8 mouse cellular contexts compared by ENCODE assay signal in genomic region chr6:113377496-113378385, GRCm38 (mm10). TPM values are rescaled to one million over a fixed set of nuclear protein-coding genes. Genes with fewer than 3 reads are reported as not detected.
DNase-seq lines count a peak whose midpoint lies in the region; ATAC-seq and TF ChIP-seq lines count a peak whose summit lies in the region.

TSS of gene Tada3 (minus strand) at chr6:113377883.
TSS of gene Arpc4 (plus strand) at chr6:113378115.

- H3K27me3 ChIP-seq in E14TG2a.4 (ENCODE audit: insufficient read depth, low read length): no peaks in the 10 kb centered on the region
- H3K27me3 ChIP-seq in forebrain, embryonic 12.5 days: no peaks in the 10 kb centered on the region
- no peaks in the 10 kb centered on the region for H3K27me3 ChIP-seq in heart, postnatal 0 days (ENCODE audit: control insufficient read depth, insufficient read depth, low read length)
- H3K27me3 ChIP-seq in liver, embryonic 16.5 days (ENCODE audit: control insufficient read depth, insufficient read depth, low read depth, low read length): no peaks in the 10 kb centered on the region
- H3K27me3 ChIP-seq in neural tube, embryonic 13.5 days: no peaks in the 10 kb centered on the region
- H3K27me3 ChIP-seq in testis, adult 2 months (ENCODE audit: control insufficient read depth, insufficient read depth, low read length): no peaks in the 10 kb centered on the region

- peak within 1 kb of the TSS; percentile 91 for H3K9ac ChIP-seq in forebrain, embryonic 12.5 days
- peak within 1 kb of the TSS; percentile 91 for H3K9ac ChIP-seq in heart, postnatal 0 days (replicated peaks; ENCODE audit: low read depth, low read length)
- peak within 1 kb of the TSS; percentile 81 for H3K9ac ChIP-seq in liver, embryonic 16.5 days (ENCODE audit: low read depth, low read length)
- peak within 1 kb of the TSS; percentile 92 for H3K9ac ChIP-seq in neural tube, embryonic 13.5 days

- peak; percentile 60 for TF ChIP-seq POLR2A in testis, adult 2 months (IDR thresholded peaks at IDR 0.05; ENCODE audit: control insufficient read depth, low read depth, low read length)

- TF ChIP-seq EP300 in heart, postnatal 0 days (IDR thresholded peaks at IDR 0.05; ENCODE audit: low read depth): no peak; the same call in 1 of the 2 replicates

- WGBS in forebrain, embryonic 12.5 days: under 1% methylated on average over 60 of the region's 61 CpGs
- under 1% methylated on average over 61 of the region's 61 CpGs for WGBS in heart, postnatal 0 days
- 1% methylated on average over 61 of the region's 61 CpGs for WGBS in liver, embryonic 16.5 days (ENCODE audit: insufficient replicate concordance)
- under 1% methylated on average over 61 of the region's 61 CpGs for WGBS in neural tube, embryonic 13.5 days

- DNase-seq in c-Kit-positive CD71-positive TER-119-positive erythroid progenitor cells, embryonic 14.5 days (ENCODE audit: low spot score): peak; percentile 93
- peak; percentile 98 for DNase-seq in heart, postnatal 0 days (ENCODE audit: low spot score)
- DNase-seq in kidney, postnatal 4 days: peak; percentile 93 to 96

- peaks cover 70% of the 10 kb centered on the region for H3K36me3 ChIP-seq in E14TG2a.4 (ENCODE audit: insufficient read depth, low read length)
- peaks cover 52% of the 10 kb centered on the region for H3K36me3 ChIP-seq in forebrain, embryonic 12.5 days (replicated peaks)
- H3K36me3 ChIP-seq in heart, postnatal 0 days (replicated peaks; ENCODE audit: control insufficient read depth, insufficient read depth, low read length): peaks cover 56% of the 10 kb centered on the region
- peaks cover 12% of the 10 kb centered on the region for H3K36me3 ChIP-seq in liver, embryonic 16.5 days (ENCODE audit: control insufficient read depth, insufficient read depth)
- peaks cover 60% of the 10 kb centered on the region for H3K36me3 ChIP-seq in neural tube, embryonic 13.5 days
- H3K36me3 ChIP-seq in testis, adult 2 months (ENCODE audit: control insufficient read depth, insufficient read depth, low read length): peaks cover 7% of the 10 kb centered on the region

- H3K4me1 ChIP-seq in E14TG2a.4 (replicated peaks; ENCODE audit: low read depth, low read length): peaks cover 63% of the 10 kb centered on the region
- peaks cover 19% of the 10 kb centered on the region for H3K4me1 ChIP-seq in forebrain, embryonic 12.5 days
- peaks cover 14% of the 10 kb centered on the region for H3K4me1 ChIP-seq in heart, postnatal 0 days (ENCODE audit: control insufficient read depth, insufficient read depth)
- peaks cover 35% of the 10 kb centered on the region for H3K4me1 ChIP-seq in liver, embryonic 16.5 days (ENCODE audit: control insufficient read depth, low read depth, low read length)
- H3K4me1 ChIP-seq in neural tube, embryonic 13.5 days (replicated peaks): peaks cover 27% of the 10 kb centered on the region
- H3K4me1 ChIP-seq in testis, adult 2 months (ENCODE audit: control insufficient read depth, insufficient read depth, low read length): peaks cover 7% of the 10 kb centered on the region

- H3K4me3 ChIP-seq in E14TG2a.4 (replicated peaks; ENCODE audit: low read length): peak within 1 kb of the TSS; percentile 100
- H3K4me3 ChIP-seq in forebrain, embryonic 12.5 days (replicated peaks): peak within 1 kb of the TSS; percentile 78
- H3K4me3 ChIP-seq in heart, postnatal 0 days (ENCODE audit: low read depth, low read length): peak within 1 kb of the TSS; percentile 94
- H3K4me3 ChIP-seq in liver, embryonic 16.5 days (ENCODE audit: low read depth, low read length): peak within 1 kb of the TSS; percentile 78
- H3K4me3 ChIP-seq in neural tube, embryonic 13.5 days: peak within 1 kb of the TSS; percentile 81
- peak within 1 kb of the TSS; percentile 89 for H3K4me3 ChIP-seq in testis, adult 2 months (ENCODE audit: control insufficient read depth, low read depth, low read length)

- TF ChIP-seq CTCF in E14TG2a.4 (conservative IDR thresholded peaks at IDR 0.05; ENCODE audit: low read length): no peak
- no peak for TF ChIP-seq CTCF in heart, postnatal 0 days (IDR thresholded peaks at IDR 0.05; ENCODE audit: low read depth)
- no peak for TF ChIP-seq CTCF in testis, adult 2 months (IDR thresholded peaks at IDR 0.05; ENCODE audit: control insufficient read depth, insufficient read depth, insufficient replicate concordance, low read depth, low read length)

- no peaks in the 10 kb centered on the region for H3K9me3 ChIP-seq in E14TG2a.4 (ENCODE audit: low read length)
- no peaks in the 10 kb centered on the region for H3K9me3 ChIP-seq in forebrain, embryonic 12.5 days
- no peaks in the 10 kb centered on the region for H3K9me3 ChIP-seq in heart, postnatal 0 days (replicated peaks; ENCODE audit: control insufficient read depth, low read length)
- no peaks in the 10 kb centered on the region for H3K9me3 ChIP-seq in liver, embryonic 16.5 days (replicated peaks; ENCODE audit: control insufficient read depth, low read length)
- H3K9me3 ChIP-seq in neural tube, embryonic 13.5 days: no peaks in the 10 kb centered on the region

- peak within 1 kb of the TSS; percentile 88 for H3K4me2 ChIP-seq in forebrain, embryonic 12.5 days
- H3K4me2 ChIP-seq in heart, postnatal 0 days (ENCODE audit: low read depth, low read length): peak within 1 kb of the TSS; percentile 94
- peak within 1 kb of the TSS; percentile 80 for H3K4me2 ChIP-seq in liver, embryonic 16.5 days (ENCODE audit: low read depth, low read length)
- peak within 1 kb of the TSS; percentile 89 for H3K4me2 ChIP-seq in neural tube, embryonic 13.5 days

- ATAC-seq in forebrain, embryonic 12.5 days (ENCODE audit: low FRiP score): peak; percentile 95
- ATAC-seq in heart, postnatal 0 days (ENCODE audit: insufficient read depth, low read depth): peak; percentile 95
- ATAC-seq in liver, embryonic 16.5 days (ENCODE audit: low read depth): peak; percentile 91
- ATAC-seq in neural tube, embryonic 13.5 days (ENCODE audit: low read depth): peak; percentile 95

- peak within 1 kb of the TSS; percentile 94 for H3K27ac ChIP-seq in forebrain, embryonic 12.5 days
- peak within 1 kb of the TSS; percentile 97 for H3K27ac ChIP-seq in heart, postnatal 0 days (ENCODE audit: low read depth)
- H3K27ac ChIP-seq in liver, embryonic 16.5 days (ENCODE audit: low read length): peak within 1 kb of the TSS; percentile 97
- H3K27ac ChIP-seq in neural tube, embryonic 13.5 days (replicated peaks): peak within 1 kb of the TSS; percentile 93
- H3K27ac ChIP-seq in testis, adult 2 months (ENCODE audit: control insufficient read depth, insufficient read depth, low read depth, low read length): peak within 1 kb of the TSS; percentile 99

RNA-seq across cellular contexts. Expression of gene Tada3, which starts in this region (rescaled TPM):
- 67.6 and 70.7 TPM in 2 replicates for polyA plus RNA-seq in forebrain, embryonic 12.5 days (2016; fragmentation: Nextera tagmentation; extraction: Ambion mirVana)
- 11.6 and 45.1 TPM in 2 replicates for total RNA-seq in heart, postnatal 0 days (2014; rRNA removed; ENCODE audit: low replicate concordance)
- polyA plus RNA-seq in heart, postnatal 0 days (2015; fragmentation: Nextera tagmentation; extraction: Ambion mirVana): 28.9 and 30.2 TPM in 2 replicates
- polyA plus RNA-seq in liver, embryonic 16.5 days (2015; fragmentation: Nextera tagmentation; extraction: Ambion mirVana): 16.5 and 17.2 TPM in 2 replicates
- 63.8 and 64.5 TPM in 2 replicates for polyA plus RNA-seq in neural tube, embryonic 13.5 days (2015; fragmentation: Nextera tagmentation; extraction: Ambion mirVana)
- polyA plus RNA-seq in testis, adult 2 months (2012; rRNA removed): 42.3 and 50.3 TPM in 2 replicates

RNA-seq across cellular contexts. Expression of gene Arpc4, which starts in this region (rescaled TPM):
- 327 and 333 TPM in 2 replicates for polyA plus RNA-seq in forebrain, embryonic 12.5 days (2016; fragmentation: Nextera tagmentation; extraction: Ambion mirVana)
- total RNA-seq in heart, postnatal 0 days (2014; rRNA removed; ENCODE audit: low replicate concordance): 129 and 146 TPM in 2 replicates
- polyA plus RNA-seq in heart, postnatal 0 days (2015; fragmentation: Nextera tagmentation; extraction: Ambion mirVana): 201 and 203 TPM in 2 replicates
- 178 and 179 TPM in 2 replicates for polyA plus RNA-seq in liver, embryonic 16.5 days (2015; fragmentation: Nextera tagmentation; extraction: Ambion mirVana)
- 375 and 421 TPM in 2 replicates for polyA plus RNA-seq in neural tube, embryonic 13.5 days (2015; fragmentation: Nextera tagmentation; extraction: Ambion mirVana)
- 14.4 and 15.3 TPM in 2 replicates for polyA plus RNA-seq in testis, adult 2 months (2012; rRNA removed)

Comparison
In these comparisons a context has a peak if more than half of its experiments do, and no peak if none do; other contexts are left out.
1. Peak in every context shown above with its lines: DNase-seq, ATAC-seq, H3K4me3 ChIP-seq and H3K27ac ChIP-seq.
2. RNA of gene Arpc4 (polyA plus RNA-seq): 375 to 421 TPM in neural tube, embryonic 13.5 days, 327 to 333 TPM in forebrain, embryonic 12.5 days, 201 to 203 TPM in heart, postnatal 0 days and 178 to 179 TPM in liver, embryonic 16.5 days; 14.4 to 15.3 TPM in testis, adult 2 months; every median in the first group is over 10 times any median in the second.